Mouse (Mus musculus) right cerebral cortex, adult 2 months (tissue): ENCODE results near the gene Gmpr2.

Experiments
- DNase-seq, 2 experiments: peaks; one replicate each; pipeline ENCODE4 v3.0.0; 2021 to 2022; ENCODE audit warnings: low spot score in 2 of 2

The Gmpr2 gene

DNA sequence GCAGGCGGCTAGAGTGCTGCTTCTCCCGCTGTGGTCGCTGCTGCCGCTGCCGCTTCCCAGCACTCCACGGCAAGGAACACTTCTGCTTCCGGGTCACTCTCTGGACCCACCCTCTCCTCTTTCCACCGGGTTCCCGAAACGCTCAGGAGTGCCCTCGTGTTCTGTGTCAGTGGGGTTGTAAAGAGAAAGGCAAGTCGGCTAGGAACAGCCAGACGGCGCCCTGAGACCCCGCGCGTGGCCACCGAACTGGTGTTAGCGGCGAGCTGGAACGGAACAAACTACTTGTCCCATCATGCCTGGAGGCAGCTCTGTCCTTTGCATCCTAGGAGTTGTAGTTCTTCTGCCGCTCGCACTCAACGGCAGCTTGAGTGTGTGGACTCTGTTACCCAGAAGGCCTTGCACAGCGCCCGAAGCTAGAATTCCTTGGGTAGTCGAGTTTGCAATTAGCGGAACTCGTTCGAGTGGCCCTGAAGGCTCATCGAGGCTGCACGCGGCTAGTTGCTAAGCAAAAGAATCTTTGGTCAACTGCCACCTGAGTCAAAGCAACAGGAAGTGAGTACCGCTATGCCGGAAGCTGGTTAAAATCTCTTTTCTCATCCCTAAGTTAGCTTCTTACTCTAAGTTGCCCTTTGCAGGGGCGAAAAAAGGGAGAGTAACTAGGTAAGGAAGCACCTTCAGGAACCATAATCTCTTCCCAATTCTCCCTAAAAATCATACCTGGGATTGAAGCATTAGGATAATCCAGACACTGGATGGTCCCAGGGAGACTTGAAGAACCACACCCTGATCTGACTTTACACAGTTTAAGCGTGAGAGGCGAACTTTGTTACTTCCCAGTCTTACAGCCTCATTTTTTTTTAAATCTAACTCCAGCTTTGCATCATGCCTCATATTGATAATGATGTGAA is at the start of gene Gmpr2, which contains the start of gene Nedd8:
Gmpr2 (plus strand) TSS at position 109 of the 908 bp plus-strand sequence.
Nedd8 (minus strand) TSS at position 292 of the 908 bp plus-strand sequence.
- peak; percentile 94 to 98 for DNase-seq

DNA sequence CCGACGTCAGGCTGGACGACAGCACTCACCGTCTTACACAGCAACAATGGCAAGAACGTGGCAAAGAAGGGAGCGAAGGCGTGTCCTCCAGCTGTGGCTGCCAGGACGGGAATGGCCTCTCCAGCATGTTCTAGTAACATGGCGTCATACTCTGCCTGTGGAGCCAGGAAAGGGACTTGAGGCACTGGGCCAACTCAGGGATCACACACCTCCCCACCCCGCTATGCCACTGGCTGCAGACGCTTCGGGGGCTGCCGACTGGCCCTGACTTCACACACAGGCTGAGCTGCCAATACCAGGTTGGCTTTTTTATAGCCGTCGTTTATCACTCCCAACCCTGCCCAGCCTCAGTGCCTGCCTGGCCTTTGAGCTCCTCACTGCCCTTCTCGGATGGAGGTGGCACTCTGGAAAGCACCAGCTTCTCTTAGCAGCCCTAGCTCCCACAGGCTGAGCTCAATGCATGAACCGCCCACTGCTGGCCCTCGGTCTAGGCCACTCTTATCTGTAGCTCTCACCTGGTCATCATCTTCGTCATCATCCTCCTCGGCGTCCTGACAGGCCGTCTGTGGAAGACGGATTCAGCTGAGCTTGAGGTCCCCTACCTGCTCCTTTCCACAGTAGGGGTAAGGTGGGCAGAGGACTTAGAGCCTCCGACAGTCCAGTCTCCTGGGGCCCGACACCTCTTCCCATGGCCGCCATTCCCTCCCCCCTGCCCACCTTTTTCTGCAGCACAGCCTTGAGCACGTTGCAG is 43.5 kb upstream of the Gmpr2 start:
- DNase-seq: no peak

DNA sequence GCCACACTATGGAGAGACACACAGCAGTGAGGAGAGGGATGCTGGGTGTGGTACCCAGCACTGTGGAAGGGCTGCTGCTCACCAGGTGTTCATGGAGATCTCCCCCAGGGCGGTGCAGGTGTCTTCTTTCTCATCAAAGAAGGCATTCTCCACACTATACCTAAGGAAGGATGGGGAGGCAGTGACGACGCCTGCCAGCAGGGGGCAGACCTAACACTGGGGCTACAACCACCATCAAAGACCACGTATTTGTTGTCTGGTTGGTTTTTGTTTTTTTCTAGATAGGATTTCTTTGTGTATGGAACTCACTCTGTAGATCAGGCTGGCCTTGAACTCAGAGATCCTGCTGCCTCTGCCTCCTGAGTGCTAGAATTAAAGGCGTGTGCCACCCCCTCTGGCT is 42.4 kb upstream of the Gmpr2 start:
- peak; percentile 39 to 42 for DNase-seq

GRCm38 (mm10) chr14:55634874-55635522 is 36.7 kb upstream of the Gmpr2 start:
- DNase-seq: peak in 1 of 2 experiments; percentile 31

DNA sequence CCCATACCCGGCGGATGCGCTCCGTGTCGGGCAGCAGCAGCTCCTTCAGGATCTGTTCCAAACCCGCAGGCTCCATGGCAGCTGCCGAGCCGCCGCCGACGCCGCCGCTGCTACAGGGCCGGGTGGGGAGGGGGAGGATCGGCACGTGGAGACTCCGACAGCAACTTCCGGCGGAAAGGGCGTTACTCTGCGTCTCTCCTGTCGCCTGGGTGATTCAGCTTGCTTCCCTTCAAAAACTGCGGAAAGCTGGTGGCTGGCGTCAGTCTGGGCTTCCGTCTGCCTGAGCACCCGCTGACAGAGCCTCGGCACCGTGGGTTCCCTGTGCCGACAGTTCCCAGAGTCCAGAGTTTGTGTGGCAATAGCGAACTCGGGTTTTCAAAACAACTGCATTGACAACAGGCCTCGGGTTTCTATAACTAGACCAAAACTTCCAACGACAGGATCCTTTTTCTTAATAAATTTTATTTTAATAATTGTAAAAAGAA is 36.2 kb upstream of the Gmpr2 start, which contains the start of gene Ipo4:
Ipo4 (minus strand) TSS at position 435 of the 485 bp plus-strand sequence.
- peak; percentile 88 to 89 for DNase-seq

DNA sequence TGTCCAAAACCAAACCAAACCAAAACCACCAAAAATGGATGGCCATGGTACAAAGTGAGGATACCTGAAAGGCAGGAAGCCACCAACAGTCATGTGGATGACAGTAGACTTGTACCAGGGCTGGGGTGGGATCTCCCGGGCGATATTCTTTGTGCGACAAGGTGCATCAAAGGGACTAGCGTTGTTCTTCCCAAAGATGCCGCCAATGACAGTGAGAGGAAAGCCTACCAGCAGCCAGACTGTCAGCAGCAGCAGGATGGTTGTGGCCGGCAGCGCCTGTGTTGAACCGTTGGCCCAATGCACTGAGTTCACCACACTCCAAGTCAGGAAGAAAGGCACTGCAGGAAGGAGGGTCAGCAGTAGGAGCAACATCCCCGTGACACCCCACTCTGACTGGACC is 33.9 kb upstream of the Gmpr2 start, which contains the start of gene Gm49378:
Gm49378 (minus strand) TSS at position 101 of the 400 bp plus-strand sequence.
- DNase-seq: no peak

GRCm38 (mm10) chr14:55640816-55641215 is 30.9 kb upstream of the Gmpr2 start:
- no peak for DNase-seq

DNA sequence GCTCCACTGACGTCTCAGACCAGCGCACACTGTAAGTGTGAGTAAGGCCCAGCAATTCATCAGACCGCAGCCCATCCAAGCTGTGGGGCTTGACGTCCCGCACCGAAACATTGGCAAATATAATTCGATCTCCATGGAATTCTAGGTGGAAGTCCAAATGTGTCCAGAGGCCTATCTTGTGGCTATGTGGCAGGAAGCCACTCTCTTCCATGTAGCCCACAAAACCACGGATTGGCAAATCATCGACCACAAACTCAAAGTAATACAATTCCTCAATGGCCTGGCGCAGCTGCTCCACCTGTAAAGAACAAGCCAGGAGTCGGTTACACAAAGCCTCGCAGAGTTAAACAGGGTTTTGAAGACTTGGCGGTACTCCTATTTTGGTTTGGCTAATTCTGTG is 30.4 kb upstream of the Gmpr2 start:
- no peak for DNase-seq

GRCm38 (mm10) chr14:55642679-55643059 is 29.1 kb upstream of the Gmpr2 start:
- no peak for DNase-seq

DNA sequence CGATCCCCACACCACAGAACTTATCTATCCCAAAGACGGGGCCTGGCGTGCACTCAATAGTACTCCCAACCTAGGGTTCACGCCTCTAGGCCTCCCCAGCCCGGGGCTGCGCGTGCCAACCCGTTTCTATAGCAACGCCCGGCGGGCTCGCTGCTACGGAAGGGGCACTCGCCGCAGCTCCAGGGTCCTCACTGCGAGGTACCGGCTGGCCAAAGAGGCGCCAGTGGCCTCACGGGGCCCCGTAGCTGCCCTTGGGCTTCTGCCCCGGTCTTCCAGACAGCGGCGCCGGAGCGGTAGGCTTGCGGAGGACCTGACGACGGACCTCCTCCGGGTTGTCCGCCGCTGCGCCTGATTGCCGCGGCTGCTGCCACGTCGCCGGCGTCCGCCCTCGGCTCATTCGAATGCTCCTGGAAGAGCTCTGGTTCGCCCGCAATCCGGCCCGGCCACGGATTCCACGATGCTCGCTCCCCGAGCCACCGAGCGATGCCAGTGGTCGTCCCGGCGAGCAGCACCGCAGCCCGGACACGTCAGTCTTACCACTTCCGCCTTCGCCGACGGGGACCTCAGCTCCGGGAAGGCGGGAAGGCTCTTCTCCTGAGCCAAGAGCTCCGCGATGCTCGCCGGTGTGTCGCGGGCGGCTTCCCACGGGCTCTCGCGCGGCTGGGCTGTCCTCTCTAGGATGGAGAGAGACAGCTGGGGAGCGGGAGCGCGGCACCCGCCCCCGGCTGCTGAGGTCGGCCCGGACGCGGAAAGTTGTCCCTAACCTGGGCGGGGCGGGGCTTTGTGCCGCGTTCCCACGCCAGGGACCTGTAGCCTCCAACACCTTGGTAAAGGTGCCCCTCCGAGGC is 28.5 kb upstream of the Gmpr2 start, which contains the start of gene Tm9sf1:
Tm9sf1 (minus strand) TSS at position 747 of the 848 bp plus-strand sequence.
- peak; percentile 85 to 92 for DNase-seq

DNA sequence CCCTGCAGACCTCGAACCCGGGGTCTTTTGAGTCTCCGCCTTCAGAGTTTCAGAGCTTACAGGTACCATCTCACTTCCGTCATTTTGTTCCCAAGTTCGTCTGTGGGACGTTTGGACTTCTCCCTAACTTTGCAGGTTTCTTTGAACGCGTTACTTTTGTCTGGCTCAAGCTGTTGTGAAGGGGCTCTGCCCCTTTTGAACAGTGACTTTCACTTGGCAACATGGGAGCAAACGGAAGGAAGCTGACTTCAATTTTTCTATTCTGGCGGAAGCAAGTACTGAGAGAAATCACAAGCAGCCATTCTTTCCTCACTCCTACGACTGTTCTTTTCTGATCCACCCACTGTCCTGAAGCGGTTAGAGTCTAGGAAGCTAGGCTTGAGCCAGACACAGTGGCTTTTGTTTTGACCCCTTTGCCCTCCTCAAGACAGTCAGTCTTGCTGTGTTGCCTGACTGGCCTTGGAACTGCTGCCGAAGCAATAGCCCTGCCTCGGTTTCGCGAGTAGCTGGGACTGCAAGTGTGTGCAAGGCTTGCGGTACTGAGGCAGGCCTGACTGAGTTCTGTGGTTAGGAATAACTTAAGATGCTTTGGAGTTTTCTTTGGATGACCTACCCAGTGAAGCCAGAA is 27.4 kb upstream of the Gmpr2 start:
- DNase-seq: no peak

- DNase-seq: no peak
Measured at GRCm38 (mm10) chr14:55649884-55650283, 21.9 kb upstream of the Gmpr2 start, which contains the start of gene Tssk4. Tssk4 (plus strand) TSS chr14:55650184.

- no peak for DNase-seq
Measured at GRCm38 (mm10) chr14:55651528-55651927, 20.2 kb upstream of the Gmpr2 start.

- no peak for DNase-seq
Measured at GRCm38 (mm10) chr14:55656935-55657334, 14.8 kb upstream of the Gmpr2 start.

DNA sequence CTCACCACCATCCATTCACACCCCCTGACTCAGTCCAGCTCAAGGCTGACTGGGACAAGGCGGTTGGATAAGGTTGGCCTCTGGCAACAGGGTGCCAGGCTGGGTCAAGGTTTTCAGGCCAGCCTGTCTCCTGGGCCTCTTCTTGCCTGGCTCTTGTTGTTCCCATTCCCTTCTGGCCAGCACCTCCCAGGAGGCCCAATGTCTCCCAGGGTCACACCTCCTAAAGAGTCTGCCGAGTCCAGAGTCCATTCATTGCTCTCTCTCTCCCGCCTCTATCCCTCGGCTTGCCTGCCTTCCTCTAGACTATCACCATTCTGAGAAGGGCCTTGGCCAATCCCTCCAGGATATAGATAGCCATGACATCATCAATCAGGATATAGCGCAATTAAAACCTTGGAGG is 13.7 kb upstream of the Gmpr2 start:
- DNase-seq: no peak

DNA sequence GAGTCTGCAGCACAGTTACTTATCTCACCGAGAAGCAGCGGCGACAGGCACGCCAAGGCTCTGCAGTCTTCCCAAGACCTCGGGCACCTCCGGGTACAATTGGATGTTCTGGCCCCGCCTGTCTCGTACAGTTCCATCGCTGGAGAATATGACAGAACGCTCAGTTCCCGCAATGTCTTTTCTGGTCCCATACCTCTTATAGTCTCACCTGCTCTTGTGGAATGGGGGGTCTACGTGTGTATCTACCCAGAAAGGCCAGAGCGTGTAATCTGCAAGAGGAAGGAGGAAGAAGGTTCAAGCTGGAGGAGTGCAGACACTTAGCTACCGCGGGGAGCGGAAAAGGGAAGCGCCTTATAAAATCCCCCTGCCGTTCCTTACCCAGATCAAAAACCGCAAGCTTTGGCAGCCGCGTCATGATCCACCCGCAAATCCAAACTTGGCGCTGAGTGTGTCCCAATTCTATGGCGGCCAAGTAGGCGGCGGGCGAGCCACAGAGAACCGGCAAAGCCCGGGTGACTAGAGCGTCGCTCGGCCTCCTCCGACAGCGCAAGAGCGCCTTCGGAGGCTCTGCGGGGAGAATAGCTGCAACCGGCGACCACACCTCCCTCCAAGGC is 11.7 kb upstream of the Gmpr2 start, which contains the start of gene Mdp1:
Mdp1 (minus strand) TSS at position 549 of the 614 bp plus-strand sequence.
- DNase-seq: peak; percentile 82 to 85

- no peak for DNase-seq
Measured at GRCm38 (mm10) chr14:55660636-55661035, 11.1 kb upstream of the Gmpr2 start.

DNA sequence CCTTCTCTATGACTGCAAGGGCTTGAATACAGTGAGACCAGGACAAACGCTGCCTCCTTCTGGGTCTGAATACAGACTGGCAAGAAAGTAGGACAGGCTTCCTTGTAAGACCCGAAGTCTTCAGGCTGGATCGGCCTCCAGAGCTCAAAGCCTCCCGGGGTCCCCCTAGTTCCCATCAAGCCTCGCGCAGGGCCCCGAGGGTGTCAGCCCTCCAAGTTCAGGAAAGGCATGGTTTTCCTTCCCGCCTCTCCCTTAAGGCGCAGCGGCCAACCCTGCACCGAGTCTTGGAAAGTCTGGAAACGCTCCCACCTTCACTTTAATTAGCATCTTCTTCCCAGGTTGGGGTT is 282 bp upstream of the Gmpr2 start:
- DNase-seq: no peak

GRCm38 (mm10) chr14:55672741-55673060 is 960 bp downstream of the Gmpr2 start:
- no peak for DNase-seq

DNA sequence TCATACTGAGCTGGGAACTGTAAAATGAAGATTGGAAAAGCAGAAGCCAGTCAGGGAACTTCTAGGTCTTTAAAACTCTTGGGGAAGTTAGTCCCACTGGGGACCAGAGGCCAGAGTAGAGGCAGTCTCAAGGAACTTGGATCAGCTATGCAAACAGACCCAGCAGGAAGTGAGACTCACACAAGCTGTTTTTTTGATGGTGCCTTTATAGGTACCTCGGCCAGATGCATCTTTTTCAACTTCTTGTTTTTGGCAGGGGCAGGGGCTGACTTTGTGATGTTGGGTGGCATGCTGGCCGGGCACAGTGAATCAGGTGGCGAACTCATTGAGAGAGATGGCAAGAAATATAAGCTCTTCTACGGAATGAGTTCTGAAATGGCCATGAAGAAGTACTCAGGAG is 5.9 kb downstream of the Gmpr2 start:
- DNase-seq: no peak
